ENCODE assay signal across 33 mouse cellular contexts in the genomic region with DNA sequence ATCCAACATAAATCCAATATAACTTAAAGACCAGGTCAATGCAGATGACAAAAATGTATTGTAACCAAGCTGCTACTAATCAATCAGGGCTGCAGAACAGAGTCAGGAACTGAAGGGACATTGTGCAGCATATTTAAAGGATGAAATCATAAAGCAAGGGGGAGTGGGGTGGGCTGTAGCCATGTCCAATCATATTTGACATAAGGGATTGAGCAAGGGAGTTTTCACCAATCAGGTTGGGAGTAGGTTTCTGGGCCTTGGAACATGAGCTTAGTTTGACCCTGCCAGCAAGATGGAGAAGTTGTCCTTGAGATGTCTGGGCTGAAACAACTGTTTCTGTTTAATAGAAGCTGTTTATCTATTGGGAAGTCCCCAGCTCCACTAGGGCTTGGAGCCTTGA. TPM values are rescaled to one million over a fixed set of nuclear protein-coding genes. Genes with fewer than 3 reads are reported as not detected.
DNase-seq lines count a peak whose midpoint lies in the region; ATAC-seq and TF ChIP-seq lines count a peak whose summit lies in the region.
"Had no signal": no experiment of that assay in that cellular context is flagged by ENCODE, and none has a peak within 500 bp of the region (broad histone marks: within the 10 kb centered on the region; RNA-seq: fewer than 3 reads in every experiment).

Gene Akr1cl (minus strand): TSS at position 119 of the 400 bp plus-strand sequence.

- no peak within 1 kb of the TSS for H3K4me2 ChIP-seq in liver, embryonic 12.5 days
- H3K4me2 ChIP-seq: embryonic facial prominence, embryonic 12.5 days; heart, embryonic 12.5 days; hindbrain, embryonic 14.5 days; limb, embryonic 12.5 days; lung, embryonic 15.5 days; midbrain, embryonic 15.5 days; neural tube, embryonic 15.5 days had no signal

- peak within 1 kb of the TSS; percentile 77 for H3K27ac ChIP-seq in testis, adult 2 months (ENCODE audit: control insufficient read depth, insufficient read depth, low read depth, low read length)
- no peak within 1 kb of the TSS for H3K27ac ChIP-seq in liver, embryonic 12.5 days
- H3K27ac ChIP-seq: embryonic facial prominence, embryonic 12.5 days; gastrocnemius, adult 2 months; heart, adult 2 months; hindbrain, embryonic 14.5 days; limb, embryonic 12.5 days; lung, embryonic 15.5 days; midbrain, embryonic 15.5 days; neural tube, embryonic 15.5 days; stomach, postnatal 0 days had no signal

- no peak for TF ChIP-seq CTCF in testis, adult 2 months (IDR thresholded peaks at IDR 0.05; ENCODE audit: control insufficient read depth, insufficient read depth, insufficient replicate concordance, low read depth, low read length)

- H3K4me1 ChIP-seq in testis, adult 2 months (ENCODE audit: control insufficient read depth, insufficient read depth, low read length) = no peaks in the 10 kb centered on the region
- no peaks in the 10 kb centered on the region for H3K4me1 ChIP-seq in liver, embryonic 12.5 days
- H3K4me1 ChIP-seq: heart, embryonic 12.5 days; lung, embryonic 15.5 days; midbrain, embryonic 15.5 days; neural tube, embryonic 15.5 days had no signal

- no peaks in the 10 kb centered on the region for H3K27me3 ChIP-seq in testis, adult 2 months (ENCODE audit: control insufficient read depth, insufficient read depth, low read length)
- no peaks in the 10 kb centered on the region for H3K27me3 ChIP-seq in liver, embryonic 12.5 days (replicated peaks)
- H3K27me3 ChIP-seq: embryonic facial prominence, embryonic 12.5 days; heart, embryonic 12.5 days; limb, embryonic 12.5 days; lung, embryonic 15.5 days; midbrain, embryonic 15.5 days; neural tube, embryonic 15.5 days had no signal

- H3K9me3 ChIP-seq in liver, embryonic 12.5 days (replicated peaks) = no peaks in the 10 kb centered on the region
- H3K9me3 ChIP-seq: embryonic facial prominence, embryonic 12.5 days; G1E; heart, embryonic 12.5 days; limb, embryonic 12.5 days; lung, embryonic 15.5 days; midbrain, embryonic 15.5 days; neural tube, embryonic 15.5 days had no signal

- DNase-seq in 3T3-L1 (ENCODE audit: low read depth, low spot score) (peak; percentile 20), adipocyte (ENCODE audit: low spot score) (peak; percentile 14)
- DNase-seq in adrenal gland, postnatal 10 days = peak; percentile 68
- DNase-seq in B cell, adult 2 months = no peak
- no peak for DNase-seq in right cerebral cortex, postnatal 10 days (ENCODE audit: low spot score in 2 of 2)
- DNase-seq: cerebellum, adult 8-10 months; cerebellum, postnatal 25 days; gastrocnemius, adult 2 months; heart, adult 2 months; kidney, adult 9 months; kidney, postnatal 10 days; right cerebral cortex, adult 18-20 months; right cerebral cortex, postnatal 4 days had no signal

- H3K9ac ChIP-seq in liver, embryonic 12.5 days = no peak within 1 kb of the TSS
- H3K9ac ChIP-seq: embryonic facial prominence, embryonic 12.5 days; heart, embryonic 12.5 days; hindbrain, embryonic 14.5 days; limb, embryonic 12.5 days; lung, embryonic 15.5 days; midbrain, embryonic 15.5 days; neural tube, embryonic 15.5 days had no signal

- no peak for TF ChIP-seq POLR2A in testis, adult 2 months (IDR thresholded peaks at IDR 0.05; ENCODE audit: control insufficient read depth, low read depth, low read length)

- H3K36me3 ChIP-seq in testis, adult 2 months (ENCODE audit: control insufficient read depth, insufficient read depth, low read length) = no peaks in the 10 kb centered on the region
- no peaks in the 10 kb centered on the region for H3K36me3 ChIP-seq in liver, embryonic 12.5 days
- H3K36me3 ChIP-seq: embryonic facial prominence, embryonic 12.5 days; G1E; heart, embryonic 12.5 days; limb, embryonic 12.5 days; lung, embryonic 15.5 days; midbrain, embryonic 15.5 days; neural tube, embryonic 15.5 days had no signal

- H3K4me3 ChIP-seq in testis, adult 2 months (ENCODE audit: control insufficient read depth, low read depth, low read length) = peak within 1 kb of the TSS; percentile 55
- no peak within 1 kb of the TSS for H3K4me3 ChIP-seq in liver, embryonic 12.5 days
- H3K4me3 ChIP-seq: embryonic facial prominence, embryonic 12.5 days; gastrocnemius, adult 2 months; heart, adult 2 months; heart, embryonic 12.5 days; limb, embryonic 12.5 days; lung, embryonic 15.5 days; midbrain, embryonic 15.5 days; neural tube, embryonic 15.5 days had no signal

- ATAC-seq in liver, embryonic 12.5 days = no peak
- ATAC-seq: forebrain, embryonic 14.5 days; intestine, postnatal 0 days; midbrain, embryonic 15.5 days had no signal

RNA-seq across cellular contexts. Expression of gene Akr1cl, which starts in this region (rescaled TPM):
- 100 to 1,000 TPM; 263 to 490 TPM for total RNA-seq in adrenal gland, postnatal 10 days (2021)
- polyA plus RNA-seq in testis, adult 2 months (2012; rRNA removed) = 74.2 and 107 TPM in 2 replicates
- not detected in 2 replicates for polyA plus RNA-seq in liver, embryonic 12.5 days (2016; fragmentation: Nextera tagmentation; extraction: Ambion mirVana)
- total RNA-seq: gastrocnemius, adult 2 months; gastrocnemius, postnatal 4 days; heart, adult 2 months; hematopoietic stem cell, adult 5-6 weeks; layer of hippocampus, postnatal 10 days; left cerebral cortex, adult 18-20 months; left cerebral cortex, postnatal 14 days had no signal
- polyA plus RNA-seq: forebrain, embryonic 14.5 days; G1E; hindbrain, embryonic 14.5 days; limb, embryonic 12.5 days; liver, adult 2 months; midbrain, embryonic 15.5 days; neural tube, embryonic 15.5 days; stomach, postnatal 0 days; urinary bladder, adult 2 months had no signal

Comparison
In these comparisons a context has a peak if more than half of its experiments do, and no peak if none do; other contexts are left out.
1. RNA of gene Akr1cl (polyA plus RNA-seq): 74.2 to 107 TPM in testis, adult 2 months; not detected in liver, embryonic 12.5 days; every median in the first group is over 10 times any median in the second.
2. DNase-seq: peak in 3T3-L1 (single experiment), adipocyte (single experiment) and adrenal gland, postnatal 10 days (single experiment); none in B cell, adult 2 months (0 of 2) and right cerebral cortex, postnatal 10 days (0 of 2).